Mouse (Mus musculus) ES-Bruce4 (cell line): Measurements from ENCODE around the gene Gtf3c2. TPM values are rescaled to one million over a fixed set of nuclear protein-coding genes. Genes with fewer than 3 reads are reported as not detected.

Experiments
- H3K27ac ChIP-seq: 2 replicates; pipeline ENCODE4 v1.5.1; 2012; ENCODE audit warnings: low read length, inconsistent platforms; ENCODE audit not compliant: insufficient read depth
- H3K27me3 ChIP-seq: 2 replicates; pipeline ENCODE4 v1.6.1; 2012; ENCODE audit warnings: mild to moderate bottlenecking, low read length, inconsistent platforms; ENCODE audit not compliant: control insufficient read depth, poor library complexity, insufficient read depth, severe bottlenecking
- H3K36me3 ChIP-seq: 2 replicates; pipeline ENCODE4 v1.6.1; 2012; ENCODE audit warnings: inconsistent platforms, mild to moderate bottlenecking, low read length, moderate library complexity; ENCODE audit not compliant: control insufficient read depth, poor library complexity, insufficient read depth, severe bottlenecking
- H3K4me1 ChIP-seq: one replicate; pipeline ENCODE4 v1.8.1; 2011; ENCODE audit warnings: low read length; ENCODE audit not compliant: control insufficient read depth, insufficient read depth
- H3K4me3 ChIP-seq: 2 replicates; pipeline ENCODE4 v1.5.1; 2011; ENCODE audit warnings: low read depth, mild to moderate bottlenecking, low read length
- H3K9ac ChIP-seq: 2 replicates; pipeline ENCODE4 v1.6.1; 2012; ENCODE audit warnings: low read depth, mild to moderate bottlenecking, inconsistent platforms; ENCODE audit not compliant: poor library complexity, severe bottlenecking
- H3K9me3 ChIP-seq: replicated peaks from 2 replicates; pipeline ENCODE4 v1.6.1; 2012; ENCODE audit warnings: mild to moderate bottlenecking, low read length, inconsistent platforms; ENCODE audit not compliant: control insufficient read depth, poor library complexity, insufficient read depth, severe bottlenecking
- CTCF ChIP-seq: IDR thresholded peaks from one replicate; pipeline ENCODE4 v1.8.1; 2011; ENCODE audit warnings: low read depth, low read length
- EP300 ChIP-seq: IDR thresholded peaks from 2 replicates; pipeline ENCODE4 v1.6.1; 2011; ENCODE audit warnings: low read depth, low read length; ENCODE audit not compliant: insufficient read depth
- POLR2A ChIP-seq: IDR thresholded peaks from one replicate; pipeline ENCODE4 v1.8.1; 2011; ENCODE audit warnings: low read length; ENCODE audit not compliant: insufficient read depth
- polyA plus RNA-seq: library from polyadenylated mRNA; stranded (reverse); fragments of >200 nt; gene quantifications from 2 replicates; pipeline ENCODE4 v1.2.4, GENCODE M21; 2011; ENCODE audit warnings: low read depth; ENCODE audit not compliant: missing spikeins, insufficient read depth, insufficient read length

The Gtf3c2 gene
- polyA plus RNA-seq, 1 experiment, result 106 TPM

DNA sequence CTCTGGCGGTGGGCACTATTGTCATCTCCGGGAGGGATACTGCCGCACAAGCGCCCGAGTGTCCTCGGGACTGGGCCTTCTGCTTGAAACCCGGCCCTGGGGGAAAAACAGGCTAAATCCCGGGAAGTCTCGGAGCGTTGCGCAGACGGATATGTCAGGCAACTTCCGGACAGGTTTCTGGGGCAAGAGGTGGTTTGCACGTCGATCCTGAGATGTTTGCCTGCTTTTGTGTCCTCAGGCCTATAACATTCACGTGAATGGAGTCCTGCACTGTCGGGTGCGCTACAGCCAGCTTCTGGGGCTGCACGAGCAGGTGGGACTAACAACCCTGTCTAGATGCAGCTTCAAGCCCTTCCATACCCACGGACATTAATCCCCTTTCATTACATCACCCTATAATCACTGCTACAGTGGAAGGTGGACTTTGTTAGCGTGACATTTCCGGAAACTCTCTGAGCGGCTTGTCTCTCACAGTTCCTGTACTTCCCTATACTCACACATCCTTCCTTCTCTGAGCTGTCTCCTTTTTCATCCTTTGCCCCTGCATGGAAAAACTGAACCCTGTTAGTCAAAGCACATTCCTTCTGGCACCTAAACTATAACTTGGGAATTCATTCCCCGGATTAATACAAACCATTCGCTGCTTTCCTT is 13.8 kb upstream of the Gtf3c2 start:
- Histone ChIP-seq H3K4me3 (peak overlapping the region; percentile 90), H3K36me3 (peaks cover 32% of the 10 kb centered on the region), H3K4me1 (no peaks in the 10 kb centered on the region), H3K27ac (0 out of 2 replicates have a peak overlapping the region, but pooled peaks have one; percentile 12), H3K27me3 (no peaks in the 10 kb centered on the region), H3K9ac (peak overlapping the region; percentile 71), H3K9me3 (no peaks in the 10 kb centered on the region)
- TF ChIP-seq EP300, result no peak
- TF ChIP-seq CTCF, result no peak
- TF ChIP-seq POLR2A, result no peak

GRCm38 (mm10) chr5:31192939-31193630 is 13.1 kb upstream of the Gtf3c2 start, which contains the start of the genes Snx17 and Eif2b4:
Gene Snx17, plus strand, starts transcription at chr5:31193227.
Gene Eif2b4, minus strand, starts transcription at chr5:31193430.
- peaks cover 25% of the 10 kb centered on the region for H3K36me3 ChIP-seq
- peak within 1 kb of the TSS; percentile 77 for H3K9ac ChIP-seq
- no peaks in the 10 kb centered on the region for H3K27me3 ChIP-seq
- peak within 1 kb of the TSS; percentile 90 for H3K4me3 ChIP-seq
- 0 out of 2 replicates have a peak within 1 kb of the TSS, but pooled peaks have one; percentile 12 for H3K27ac ChIP-seq
- no peaks in the 10 kb centered on the region for H3K9me3 ChIP-seq
- TF ChIP-seq POLR2A (peak; percentile 32), EP300 (peak; percentile 19; the same call in 1 of the 2 replicates), CTCF (peak; percentile 64)
- no peaks in the 10 kb centered on the region for H3K4me1 ChIP-seq

- peaks cover 21% of the 10 kb centered on the region for H3K36me3 ChIP-seq
Observed at GRCm38 (mm10) chr5:31192045-31192938, 12.3 kb upstream of the Gtf3c2 start.

GRCm38 (mm10) chr5:31190201-31190600 is 10.3 kb upstream of the Gtf3c2 start:
- Histone ChIP-seq H3K27me3 (no peaks in the 10 kb centered on the region), H3K36me3 (peaks cover 4% of the 10 kb centered on the region; the same call in 1 of the 2 replicates), H3K27ac (no peak overlapping the region), H3K4me1 (no peaks in the 10 kb centered on the region), H3K9ac (no peak overlapping the region), H3K9me3 (no peaks in the 10 kb centered on the region), H3K4me3 (no peak overlapping the region)
- no peak for TF ChIP-seq POLR2A
- TF ChIP-seq CTCF, result peak; percentile 45

More at GRCm38 (mm10) chr5:31192045-31192938, 12.3 kb upstream of the Gtf3c2 start:
- Histone ChIP-seq H3K9me3 (no peaks in the 10 kb centered on the region), H3K27ac (no peak overlapping the region), H3K9ac (peak overlapping the region; percentile 77), H3K4me1 (no peaks in the 10 kb centered on the region), H3K27me3 (no peaks in the 10 kb centered on the region), H3K4me3 (peak overlapping the region; percentile 81)
- TF ChIP-seq EP300 (no peak), CTCF (no peak), POLR2A (no peak)

DNA sequence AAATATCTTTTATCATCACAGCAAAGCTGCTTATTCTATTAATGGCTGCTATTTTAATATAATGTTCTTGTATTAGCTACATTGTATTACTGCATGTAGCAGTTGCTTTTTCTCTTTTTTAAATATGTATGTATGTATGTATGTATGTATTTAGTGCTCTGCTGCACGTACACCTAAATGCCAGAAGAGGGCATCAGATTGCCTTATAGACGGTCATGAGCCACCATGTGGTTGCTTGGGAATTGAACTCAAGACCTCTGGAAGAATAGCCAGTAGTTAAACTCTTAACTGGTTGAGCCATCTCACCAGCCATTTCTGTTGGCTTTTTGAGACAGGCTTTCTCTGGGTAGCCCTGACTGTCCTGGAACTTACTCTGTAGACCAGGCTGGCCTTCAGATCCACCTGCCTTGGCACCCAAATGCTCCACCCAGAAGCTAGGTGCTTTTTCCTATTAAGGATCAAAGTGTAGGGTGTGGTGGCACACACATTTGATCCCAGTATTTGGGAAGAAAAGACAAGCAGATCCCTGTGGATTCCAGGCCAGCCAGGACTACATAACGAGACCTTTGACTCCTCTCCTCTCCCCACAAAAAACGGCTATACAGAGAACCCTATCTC is 8.4 kb upstream of the Gtf3c2 start:
- no peaks in the 10 kb centered on the region for H3K27me3 ChIP-seq
- no peak overlapping the region for H3K4me3 ChIP-seq
- TF ChIP-seq CTCF (no peak), EP300 (no peak), POLR2A (no peak)
- peaks cover 4% of the 10 kb centered on the region; the same call in 1 of the 2 replicates for H3K36me3 ChIP-seq
- H3K9ac ChIP-seq, result no peak overlapping the region
- H3K9me3 ChIP-seq, result no peaks in the 10 kb centered on the region
- no peaks in the 10 kb centered on the region for H3K4me1 ChIP-seq
- H3K27ac ChIP-seq, result no peak overlapping the region
